Mouse (Mus musculus) E14TG2a.4 (cell line): ENCODE results near the gene Gm20388.
A peak's percentile ranks its signal among the peaks of the same experiment; 100 is the strongest.

Source experiments
- H3K27me3 ChIP-seq: 2 replicates; pipeline ENCODE4 v1.6.1; 2014; ENCODE audit warnings: low read length, control low read depth; ENCODE audit not compliant: insufficient read depth
- H3K36me3 ChIP-seq: 2 replicates; pipeline ENCODE4 v1.6.1; 2014; ENCODE audit warnings: low read length, control low read depth; ENCODE audit not compliant: insufficient read depth
- H3K4me1 ChIP-seq: replicated peaks from 2 replicates; pipeline ENCODE4 v1.6.1; 2014; ENCODE audit warnings: low read depth, low read length, control low read depth
- H3K4me3 ChIP-seq: replicated peaks from 2 replicates; pipeline ENCODE4 v1.5.1; 2014; ENCODE audit warnings: mild to moderate bottlenecking, low read length
- H3K9me3 ChIP-seq: 2 replicates; pipeline ENCODE4 v1.6.1; 2014; ENCODE audit warnings: low read length, control low read depth
- CTCF ChIP-seq: conservative IDR thresholded peaks from 2 replicates; pipeline ENCODE4 v1.5.1; 2014; ENCODE audit warnings: low read length
- NANOG ChIP-seq: IDR thresholded peaks from 2 replicates; pipeline ENCODE4 v1.6.1; 2014; ENCODE audit warnings: borderline replicate concordance, low read length, mixed read lengths
- POU5F1 ChIP-seq: IDR thresholded peaks from 2 replicates; pipeline ENCODE4 v1.6.1; 2014; ENCODE audit warnings: low read length, borderline replicate concordance

The Gm20388 gene

DNA sequence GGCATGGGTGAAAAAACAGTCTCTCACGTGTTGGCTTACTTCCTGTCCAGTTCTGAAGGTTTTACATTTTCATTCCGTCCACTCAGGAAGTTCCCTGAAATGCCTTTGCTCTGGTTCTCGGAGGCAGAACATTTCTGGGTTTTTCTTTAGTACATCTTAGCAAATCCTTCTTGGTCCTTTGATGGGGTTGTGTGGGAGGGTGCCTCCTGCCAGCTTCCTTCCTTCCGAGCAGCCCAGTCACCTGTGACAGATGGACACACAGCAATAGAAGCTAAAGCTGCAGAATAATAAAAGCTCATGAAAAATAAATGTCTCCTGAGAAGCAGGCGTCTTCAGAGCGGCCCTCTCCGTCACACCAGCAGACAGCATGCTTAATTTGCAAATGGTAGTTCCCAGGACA lies 4168.3 kb downstream of the Gm20388 start:
- TF ChIP-seq CTCF (no peak), POU5F1 (no peak), NANOG (no peak)
- Histone ChIP-seq H3K27me3 (peaks cover 4% of the 10 kb centered on the region; the same call in 1 of the 2 replicates), H3K4me3 (no peak overlapping the region), H3K4me1 (peaks cover 14% of the 10 kb centered on the region), H3K36me3 (no peaks in the 10 kb centered on the region), H3K9me3 (peaks cover 10% of the 10 kb centered on the region)

DNA sequence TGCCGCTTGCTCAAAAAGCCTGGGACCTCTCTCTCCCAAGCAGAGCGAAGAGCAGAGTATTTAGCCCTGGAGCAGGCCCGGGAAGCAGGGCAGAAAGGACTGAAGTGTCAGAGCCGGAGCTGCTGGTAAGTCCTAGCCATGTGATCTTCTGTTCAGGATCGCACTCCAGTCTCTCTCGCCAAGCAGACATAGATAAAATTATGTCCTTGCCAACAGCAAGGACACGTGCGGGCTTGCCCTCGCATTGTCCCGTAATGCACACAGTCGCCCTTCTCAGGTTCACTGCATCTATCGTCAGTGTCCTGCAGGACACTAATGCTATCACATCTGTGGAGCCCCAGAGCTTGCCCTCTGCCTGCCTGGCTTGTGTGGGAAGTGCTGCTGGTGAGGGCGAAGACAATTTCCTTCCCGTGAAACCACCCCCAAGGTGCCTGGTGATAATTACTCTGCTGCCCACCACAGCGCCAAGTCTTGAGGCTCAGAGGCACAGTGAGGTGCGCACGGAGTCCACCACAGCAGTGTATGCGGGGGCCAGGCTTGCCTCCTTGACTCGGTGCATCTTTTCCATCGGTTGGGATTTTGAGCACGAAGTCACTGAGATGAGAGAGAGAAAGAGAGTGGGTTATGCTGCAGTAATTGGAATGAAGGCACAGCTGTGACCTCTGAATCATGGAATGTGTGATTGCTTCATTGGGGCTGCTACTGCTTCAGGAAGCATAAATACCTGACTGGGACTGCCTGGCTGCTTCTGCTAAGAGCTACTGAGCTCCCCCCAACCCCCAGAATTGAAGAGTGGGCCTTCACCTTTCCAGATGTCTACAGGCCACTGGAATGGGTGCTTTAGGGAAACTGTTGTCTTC lies 4170.1 kb downstream of the Gm20388 start:
- H3K4me1 ChIP-seq, result peaks cover 14% of the 10 kb centered on the region
- H3K27me3 ChIP-seq, result peaks cover 12% of the 10 kb centered on the region; the same call in 1 of the 2 replicates
- peaks cover 10% of the 10 kb centered on the region for H3K9me3 ChIP-seq
- no peaks in the 10 kb centered on the region for H3K36me3 ChIP-seq
- no peak overlapping the region for H3K4me3 ChIP-seq
- no peak for TF ChIP-seq CTCF
- TF ChIP-seq NANOG, result no peak
- no peak for TF ChIP-seq POU5F1

DNA sequence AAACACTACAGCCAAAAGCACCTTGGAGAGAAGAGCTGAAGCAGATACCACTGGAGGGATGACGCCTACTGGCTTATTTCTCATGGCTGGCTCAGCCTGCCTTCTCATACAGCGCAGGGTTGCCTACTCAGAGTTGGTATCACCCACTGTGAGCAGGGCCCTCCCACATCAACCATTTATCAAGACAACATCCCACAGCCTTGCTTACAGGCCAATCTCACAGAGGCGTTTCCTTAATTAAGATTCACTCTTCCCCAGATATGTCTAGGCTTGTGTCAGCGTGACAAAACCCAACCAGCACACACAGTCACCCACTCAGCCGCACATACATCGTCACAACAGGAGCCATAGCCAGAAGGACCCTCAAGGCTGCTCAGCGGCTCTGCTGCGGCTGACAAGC lies 4172.0 kb downstream of the Gm20388 start:
- Histone ChIP-seq H3K4me3 (no peak overlapping the region), H3K27me3 (peaks cover 24% of the 10 kb centered on the region), H3K4me1 (peaks cover 24% of the 10 kb centered on the region), H3K36me3 (no peaks in the 10 kb centered on the region), H3K9me3 (peaks cover 10% of the 10 kb centered on the region)
- TF ChIP-seq POU5F1 (no peak), CTCF (no peak), NANOG (no peak)

GRCm38 (mm10) chr8:124083611-124084010 lies 4173.0 kb downstream of the Gm20388 start:
- Histone ChIP-seq H3K4me1 (peaks cover 32% of the 10 kb centered on the region), H3K9me3 (peaks cover 10% of the 10 kb centered on the region), H3K4me3 (no peak overlapping the region), H3K27me3 (peaks cover 24% of the 10 kb centered on the region), H3K36me3 (no peaks in the 10 kb centered on the region)
- TF ChIP-seq NANOG, result no peak
- TF ChIP-seq POU5F1, result no peak
- no peak for TF ChIP-seq CTCF

GRCm38 (mm10) chr8:124085668-124086067 lies 4175.0 kb downstream of the Gm20388 start:
- peaks cover 39% of the 10 kb centered on the region for H3K4me1 ChIP-seq
- H3K4me3 ChIP-seq, result no peak overlapping the region
- H3K9me3 ChIP-seq, result peaks cover 10% of the 10 kb centered on the region
- TF ChIP-seq CTCF (no peak), NANOG (no peak)
- H3K36me3 ChIP-seq, result no peaks in the 10 kb centered on the region
- H3K27me3 ChIP-seq, result peaks cover 20% of the 10 kb centered on the region

- H3K9me3 ChIP-seq, result peaks cover 10% of the 10 kb centered on the region
- no peak for TF ChIP-seq CTCF
- peak; percentile 86 for TF ChIP-seq NANOG
- peaks cover 40% of the 10 kb centered on the region for H3K4me1 ChIP-seq
- H3K27me3 ChIP-seq, result peaks cover 20% of the 10 kb centered on the region
- H3K36me3 ChIP-seq, result no peaks in the 10 kb centered on the region
- H3K4me3 ChIP-seq, result 0 out of 2 replicates have a peak overlapping the region, but pooled peaks have one; percentile 26
Observed at GRCm38 (mm10) chr8:124088092-124088613, 4177.5 kb downstream of the Gm20388 start.

DNA sequence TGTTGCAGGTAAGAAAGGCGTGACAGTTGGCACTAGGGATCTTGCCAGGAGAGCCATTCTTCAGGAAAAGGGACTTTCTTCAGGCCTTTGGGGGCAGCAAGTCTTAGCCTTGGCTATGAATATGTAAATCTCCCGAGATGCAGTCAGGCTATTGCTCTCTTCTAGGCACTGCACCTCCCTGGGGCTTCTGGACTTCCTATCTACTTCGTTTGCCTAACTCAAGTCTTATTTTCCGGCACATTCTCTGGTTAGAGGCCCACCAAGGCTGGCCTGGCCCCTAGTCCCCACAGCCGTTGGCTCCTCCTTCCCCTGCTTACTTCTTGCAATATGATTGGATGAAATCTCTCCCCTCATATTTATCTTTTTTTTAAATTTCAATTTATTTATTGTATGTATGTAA lies 4178.4 kb downstream of the Gm20388 start:
- Histone ChIP-seq H3K27me3 (peaks cover 20% of the 10 kb centered on the region), H3K4me3 (no peak overlapping the region), H3K36me3 (no peaks in the 10 kb centered on the region), H3K9me3 (peaks cover 15% of the 10 kb centered on the region), H3K4me1 (peaks cover 40% of the 10 kb centered on the region)
- TF ChIP-seq NANOG (no peak), CTCF (no peak), POU5F1 (no peak)

GRCm38 (mm10) chr8:124090473-124090872 lies 4179.8 kb downstream of the Gm20388 start:
- Histone ChIP-seq H3K9me3 (peaks cover 16% of the 10 kb centered on the region), H3K27me3 (peaks cover 15% of the 10 kb centered on the region), H3K36me3 (no peaks in the 10 kb centered on the region), H3K4me1 (peaks cover 40% of the 10 kb centered on the region), H3K4me3 (no peak overlapping the region)
- TF ChIP-seq CTCF (no peak), POU5F1 (no peak), NANOG (no peak)

GRCm38 (mm10) chr8:124098953-124099622 lies 4188.4 kb downstream of the Gm20388 start:
- Histone ChIP-seq H3K36me3 (no peaks in the 10 kb centered on the region), H3K4me1 (peaks cover 11% of the 10 kb centered on the region), H3K4me3 (no peak overlapping the region), H3K9me3 (peaks cover 17% of the 10 kb centered on the region), H3K27me3 (peaks cover 4% of the 10 kb centered on the region; the same call in 1 of the 2 replicates)
- TF ChIP-seq CTCF, result no peak
- TF ChIP-seq POU5F1, result no peak
- TF ChIP-seq NANOG, result no peak
